Mouse (Mus musculus): ENCODE results near the gene Pcid2. TPM values are rescaled to one million over a fixed set of nuclear protein-coding genes. Genes with fewer than 3 reads are reported as not detected.
A peak's percentile ranks its signal among the peaks of the same experiment; 100 is the strongest.

Pcid2 gene
- 55.7 and 57.4 TPM in 2 replicates for polyA plus RNA-seq (2014; fragmentation: Nextera tagmentation; extraction: Ambion mirVana)

DNA sequence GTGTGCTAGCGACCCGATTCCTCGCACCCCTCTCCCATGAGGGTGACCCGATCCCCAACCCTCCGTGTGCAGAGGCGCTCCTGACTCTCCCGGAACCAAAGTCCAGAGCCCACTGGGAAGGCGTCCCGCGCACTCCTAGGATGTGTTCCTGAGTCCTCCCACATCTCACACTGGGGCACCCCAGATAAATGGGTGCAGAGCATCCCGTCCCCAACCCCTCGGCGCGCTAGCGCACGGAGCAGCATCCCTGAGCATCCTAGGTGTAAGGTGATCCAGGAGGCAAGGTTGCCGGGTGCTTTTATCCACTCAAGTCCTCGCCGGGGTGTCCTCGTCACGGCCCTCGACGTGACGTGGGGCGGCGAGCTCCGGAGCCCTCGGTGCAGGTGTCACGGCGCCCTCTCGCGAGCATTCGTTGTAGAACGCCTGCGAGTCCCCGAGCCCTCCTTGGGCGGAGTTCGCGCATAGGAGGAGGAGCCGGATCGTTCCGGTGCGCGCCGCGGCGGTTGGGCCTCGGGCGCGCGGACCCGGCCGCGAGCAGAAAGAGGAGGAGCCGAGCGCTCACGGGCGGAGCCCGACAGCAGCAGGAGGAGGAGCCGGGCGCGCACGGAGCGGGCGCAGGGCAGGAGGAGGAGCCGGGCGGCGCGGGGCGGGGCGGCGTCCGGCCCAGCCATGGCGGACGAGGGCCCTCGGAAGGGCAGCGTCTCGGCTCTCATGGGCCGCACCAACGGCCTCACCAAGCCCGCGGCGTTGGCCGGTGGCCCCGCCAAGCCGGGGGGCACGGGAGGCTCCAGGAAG is at the start of gene Pcid2, which contains the start of gene Cul4a:
Gene Pcid2, minus strand, starts transcription at position 373 of the 795 bp plus-strand sequence.
Gene Cul4a, plus strand, starts transcription at position 535 of the 795 bp plus-strand sequence.
- ATAC-seq (ENCODE audit: insufficient number of reproducible peaks, low FRiP score, low TSS enrichment, low read depth) (peak; percentile 97), DNase-seq (ENCODE audit: low spot score) (peak; percentile 99)
- under 1% methylated on average over 76 of the region's 87 CpGs for WGBS
- Histone ChIP-seq H3K4me1 (ENCODE audit: control insufficient read depth, insufficient read depth, low read length) (peaks cover 10% of the 10 kb centered on the region), H3K4me2 (ENCODE audit: low read depth, severe bottlenecking) (peak within 1 kb of the TSS; percentile 90), H3K9ac (ENCODE audit: low read length) (peak within 1 kb of the TSS; percentile 92), H3K27ac (replicated peaks; ENCODE audit: low read depth, low read length) (peak within 1 kb of the TSS; percentile 53), H3K9me3 (ENCODE audit: control insufficient read depth, low read length) (no peaks in the 10 kb centered on the region), H3K36me3 (ENCODE audit: control insufficient read depth, insufficient read depth, low read length) (peaks cover 4% of the 10 kb centered on the region; the same call in 1 of the 2 replicates), H3K4me3 (ENCODE audit: low read depth, low read length) (peak within 1 kb of the TSS; percentile 99), H3K27me3 (ENCODE audit: control insufficient read depth, insufficient read depth, low read length) (no peaks in the 10 kb centered on the region)

DNA sequence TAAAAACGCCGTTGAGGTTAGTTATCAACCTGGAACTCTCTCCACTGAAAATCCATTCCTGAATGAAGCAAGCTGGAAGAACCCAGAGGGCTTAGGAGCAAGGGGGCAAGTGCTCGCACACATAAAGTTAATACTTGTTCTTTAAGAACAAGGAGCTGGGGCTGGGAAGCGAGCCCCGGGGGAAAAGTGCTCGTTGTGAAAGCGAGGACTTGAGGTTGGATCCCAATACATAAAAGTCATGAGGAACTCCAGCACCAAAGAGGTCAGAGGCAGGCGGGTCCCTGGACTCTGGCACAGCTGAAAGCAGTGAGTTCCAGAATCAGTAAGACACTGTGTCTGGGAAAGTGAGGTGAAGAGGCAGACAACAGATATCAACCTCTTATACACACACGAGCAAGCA is 48.8 kb upstream of the Pcid2 start:
- H3K36me3 ChIP-seq (ENCODE audit: control insufficient read depth, insufficient read depth, low read length), result peaks cover 2% of the 10 kb centered on the region; the same call in 1 of the 2 replicates
- H3K4me3 ChIP-seq (ENCODE audit: low read depth, low read length), result no peak overlapping the region
- no peak overlapping the region for H3K4me2 ChIP-seq (ENCODE audit: low read depth, severe bottlenecking)
- no peak overlapping the region for H3K9ac ChIP-seq (ENCODE audit: low read length)
- no peaks in the 10 kb centered on the region for H3K27me3 ChIP-seq (ENCODE audit: control insufficient read depth, insufficient read depth, low read length)
- 79% methylated on average over 9 of the region's 9 CpGs for WGBS
- DNase-seq (ENCODE audit: low spot score) (no peak), ATAC-seq (ENCODE audit: insufficient number of reproducible peaks, low FRiP score, low TSS enrichment, low read depth) (no peak)
- no peaks in the 10 kb centered on the region for H3K9me3 ChIP-seq (ENCODE audit: control insufficient read depth, low read length)
- no peak overlapping the region for H3K27ac ChIP-seq (replicated peaks; ENCODE audit: low read depth, low read length)
- no peaks in the 10 kb centered on the region for H3K4me1 ChIP-seq (ENCODE audit: control insufficient read depth, insufficient read depth, low read length)

DNA sequence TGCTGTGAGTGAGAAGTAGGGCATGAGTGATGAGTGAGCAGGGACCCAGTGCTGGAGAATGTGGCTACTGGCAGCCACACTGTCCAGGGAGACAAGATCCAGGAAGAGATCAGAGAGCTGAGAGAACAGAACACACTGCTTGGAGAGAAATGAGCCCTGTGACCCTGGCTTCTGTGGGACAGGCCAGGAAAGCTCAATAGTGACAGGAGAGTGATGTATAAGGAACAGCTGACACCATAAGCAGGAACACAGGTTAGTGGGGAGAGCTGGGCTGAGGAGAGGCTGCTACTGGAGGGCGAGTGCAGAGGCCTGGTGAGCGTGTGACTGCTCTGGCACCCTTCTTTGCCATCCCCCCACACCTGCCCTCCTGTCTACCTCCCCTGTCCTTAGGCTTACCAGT is 45.7 kb upstream of the Pcid2 start:
- DNase-seq (ENCODE audit: low spot score), result no peak
- 78% methylated on average over 2 of the region's 2 CpGs for WGBS
- Histone ChIP-seq H3K4me1 (ENCODE audit: control insufficient read depth, insufficient read depth, low read length) (no peaks in the 10 kb centered on the region), H3K36me3 (ENCODE audit: control insufficient read depth, insufficient read depth, low read length) (peaks cover 7% of the 10 kb centered on the region; the same call in 1 of the 2 replicates), H3K9ac (ENCODE audit: low read length) (no peak overlapping the region), H3K4me3 (ENCODE audit: low read depth, low read length) (no peak overlapping the region), H3K9me3 (ENCODE audit: control insufficient read depth, low read length) (no peaks in the 10 kb centered on the region), H3K27me3 (ENCODE audit: control insufficient read depth, insufficient read depth, low read length) (no peaks in the 10 kb centered on the region), H3K27ac (replicated peaks; ENCODE audit: low read depth, low read length) (no peak overlapping the region), H3K4me2 (ENCODE audit: low read depth, severe bottlenecking) (no peak overlapping the region)
- no peak for ATAC-seq (ENCODE audit: insufficient number of reproducible peaks, low FRiP score, low TSS enrichment, low read depth)

DNA sequence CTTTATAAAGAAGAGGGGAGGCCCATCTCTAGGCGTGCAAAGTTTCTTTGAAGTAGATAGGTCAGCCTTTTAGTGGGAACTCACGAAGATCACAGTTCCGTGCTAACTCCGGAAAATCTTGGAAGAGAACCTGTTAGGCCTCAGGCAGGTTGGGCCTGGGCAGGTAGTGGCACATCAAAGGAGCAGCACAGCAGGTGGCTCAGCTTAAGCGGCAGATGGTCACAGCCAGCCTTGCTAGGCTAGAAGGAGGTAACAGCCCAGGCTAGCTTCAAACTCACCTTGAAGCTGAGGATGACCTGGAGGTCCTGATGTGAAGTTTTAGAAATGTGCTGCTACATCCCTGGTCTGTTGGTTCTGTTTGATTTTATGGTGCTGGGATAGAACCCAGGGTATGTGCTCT is 44.6 kb upstream of the Pcid2 start:
- peaks cover 12% of the 10 kb centered on the region; the same call in 1 of the 2 replicates for H3K36me3 ChIP-seq (ENCODE audit: control insufficient read depth, insufficient read depth, low read length)
- DNase-seq (ENCODE audit: low spot score), result no peak

DNA sequence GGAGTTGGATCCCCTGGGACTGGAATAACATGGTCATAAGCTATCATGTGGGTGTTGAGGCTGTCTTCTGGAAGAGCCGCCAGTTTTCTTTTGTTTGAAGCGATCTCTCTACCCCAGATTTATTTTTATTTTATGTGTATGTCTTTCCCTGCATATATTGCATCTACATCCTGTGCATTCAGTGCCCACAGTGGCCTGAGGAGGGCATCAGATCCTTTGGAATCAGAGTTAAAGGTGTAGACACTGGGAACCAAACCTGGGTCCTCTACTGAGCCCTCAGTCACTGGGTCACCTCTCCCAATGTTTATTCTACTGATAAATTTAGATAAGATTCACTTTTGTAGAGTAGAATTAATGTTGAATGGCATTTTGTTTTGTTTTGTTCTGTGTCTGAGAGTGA is 44.0 kb upstream of the Pcid2 start:
- Histone ChIP-seq H3K9ac (ENCODE audit: low read length) (no peak overlapping the region), H3K9me3 (ENCODE audit: control insufficient read depth, low read length) (no peaks in the 10 kb centered on the region), H3K27ac (replicated peaks; ENCODE audit: low read depth, low read length) (no peak overlapping the region), H3K36me3 (ENCODE audit: control insufficient read depth, insufficient read depth, low read length) (peaks cover 15% of the 10 kb centered on the region; the same call in 1 of the 2 replicates), H3K4me3 (ENCODE audit: low read depth, low read length) (no peak overlapping the region), H3K4me2 (ENCODE audit: low read depth, severe bottlenecking) (no peak overlapping the region), H3K4me1 (ENCODE audit: control insufficient read depth, insufficient read depth, low read length) (no peaks in the 10 kb centered on the region), H3K27me3 (ENCODE audit: control insufficient read depth, insufficient read depth, low read length) (no peaks in the 10 kb centered on the region)
- DNase-seq (ENCODE audit: low spot score) (no peak), ATAC-seq (ENCODE audit: insufficient number of reproducible peaks, low FRiP score, low TSS enrichment, low read depth) (no peak)
- WGBS, result 91% methylated on average over 2 of the region's 2 CpGs

More for the DNA sequence above, 44.6 kb upstream of the Pcid2 start:
- H3K4me1 ChIP-seq (ENCODE audit: control insufficient read depth, insufficient read depth, low read length), result no peaks in the 10 kb centered on the region
- ATAC-seq (ENCODE audit: insufficient number of reproducible peaks, low FRiP score, low TSS enrichment, low read depth), result no peak
- no peak overlapping the region for H3K27ac ChIP-seq (replicated peaks; ENCODE audit: low read depth, low read length)
- no peak overlapping the region for H3K9ac ChIP-seq (ENCODE audit: low read length)
- H3K27me3 ChIP-seq (ENCODE audit: control insufficient read depth, insufficient read depth, low read length), result no peaks in the 10 kb centered on the region
- H3K4me2 ChIP-seq (ENCODE audit: low read depth, severe bottlenecking), result no peak overlapping the region
- no peaks in the 10 kb centered on the region for H3K9me3 ChIP-seq (ENCODE audit: control insufficient read depth, low read length)
- WGBS, result 46% methylated on average over 5 of the region's 5 CpGs
- no peak overlapping the region for H3K4me3 ChIP-seq (ENCODE audit: low read depth, low read length)

DNA sequence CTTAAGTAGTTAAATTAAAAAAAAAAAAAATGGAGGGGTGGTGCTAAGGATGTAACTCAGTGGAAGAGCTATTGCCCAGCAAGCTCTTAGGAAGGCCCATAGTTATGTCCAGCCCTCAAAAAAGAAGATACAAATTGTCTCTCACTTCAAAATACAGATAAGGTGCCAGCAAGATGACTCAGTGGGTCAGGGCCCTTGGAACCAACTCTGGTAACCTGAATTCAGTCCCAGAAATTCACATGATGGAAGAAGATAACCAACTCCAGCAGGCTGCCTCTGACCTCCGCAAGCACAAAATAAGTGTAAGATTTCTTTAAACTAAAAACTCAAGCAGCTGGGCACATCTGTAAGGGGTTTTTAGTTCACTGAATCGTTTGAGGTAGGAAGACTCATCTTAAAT is 43.2 kb upstream of the Pcid2 start:
- Histone ChIP-seq H3K9ac (ENCODE audit: low read length) (no peak overlapping the region), H3K27ac (replicated peaks; ENCODE audit: low read depth, low read length) (no peak overlapping the region), H3K4me2 (ENCODE audit: low read depth, severe bottlenecking) (no peak overlapping the region), H3K36me3 (ENCODE audit: control insufficient read depth, insufficient read depth, low read length) (peaks cover 19% of the 10 kb centered on the region; the same call in 1 of the 2 replicates), H3K4me3 (ENCODE audit: low read depth, low read length) (no peak overlapping the region), H3K9me3 (ENCODE audit: control insufficient read depth, low read length) (no peaks in the 10 kb centered on the region), H3K4me1 (ENCODE audit: control insufficient read depth, insufficient read depth, low read length) (no peaks in the 10 kb centered on the region), H3K27me3 (ENCODE audit: control insufficient read depth, insufficient read depth, low read length) (no peaks in the 10 kb centered on the region)
- ATAC-seq (ENCODE audit: insufficient number of reproducible peaks, low FRiP score, low TSS enrichment, low read depth), result no peak
- no peak for DNase-seq (ENCODE audit: low spot score)
- WGBS, result 78% methylated on average over 2 of the region's 2 CpGs

DNA sequence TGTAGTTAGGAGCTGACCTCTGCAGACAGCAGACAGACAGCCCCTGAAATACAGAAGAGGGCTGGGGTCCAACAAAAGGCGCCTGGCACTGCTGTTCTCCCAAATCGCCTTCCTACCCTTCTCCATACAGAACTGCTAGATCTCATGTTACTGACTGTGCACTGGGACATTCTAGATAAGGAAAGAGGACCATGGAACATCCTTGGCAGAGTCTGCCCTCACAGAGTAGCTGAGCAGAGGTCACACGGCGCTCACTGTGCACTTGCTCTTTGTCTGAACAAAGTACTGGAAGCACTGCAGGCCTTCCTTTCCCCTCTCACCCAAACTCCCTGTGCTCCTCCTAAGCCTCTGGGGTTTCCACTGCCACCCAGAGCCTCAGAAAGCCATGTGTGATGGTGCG is 36.4 kb upstream of the Pcid2 start:
- no peaks in the 10 kb centered on the region for H3K27me3 ChIP-seq (ENCODE audit: control insufficient read depth, insufficient read depth, low read length)
- WGBS, result 90% methylated on average over 5 of the region's 5 CpGs
- H3K36me3 ChIP-seq (ENCODE audit: control insufficient read depth, insufficient read depth, low read length), result peaks cover 43% of the 10 kb centered on the region
- ATAC-seq (ENCODE audit: insufficient number of reproducible peaks, low FRiP score, low TSS enrichment, low read depth) (no peak), DNase-seq (ENCODE audit: low spot score) (no peak)
- H3K9me3 ChIP-seq (ENCODE audit: control insufficient read depth, low read length), result no peaks in the 10 kb centered on the region
- H3K9ac ChIP-seq (ENCODE audit: low read length), result no peak overlapping the region
- no peak overlapping the region for H3K4me3 ChIP-seq (ENCODE audit: low read depth, low read length)
- no peak overlapping the region for H3K4me2 ChIP-seq (ENCODE audit: low read depth, severe bottlenecking)
- no peak overlapping the region for H3K27ac ChIP-seq (replicated peaks; ENCODE audit: low read depth, low read length)
- no peaks in the 10 kb centered on the region for H3K4me1 ChIP-seq (ENCODE audit: control insufficient read depth, insufficient read depth, low read length)

DNA sequence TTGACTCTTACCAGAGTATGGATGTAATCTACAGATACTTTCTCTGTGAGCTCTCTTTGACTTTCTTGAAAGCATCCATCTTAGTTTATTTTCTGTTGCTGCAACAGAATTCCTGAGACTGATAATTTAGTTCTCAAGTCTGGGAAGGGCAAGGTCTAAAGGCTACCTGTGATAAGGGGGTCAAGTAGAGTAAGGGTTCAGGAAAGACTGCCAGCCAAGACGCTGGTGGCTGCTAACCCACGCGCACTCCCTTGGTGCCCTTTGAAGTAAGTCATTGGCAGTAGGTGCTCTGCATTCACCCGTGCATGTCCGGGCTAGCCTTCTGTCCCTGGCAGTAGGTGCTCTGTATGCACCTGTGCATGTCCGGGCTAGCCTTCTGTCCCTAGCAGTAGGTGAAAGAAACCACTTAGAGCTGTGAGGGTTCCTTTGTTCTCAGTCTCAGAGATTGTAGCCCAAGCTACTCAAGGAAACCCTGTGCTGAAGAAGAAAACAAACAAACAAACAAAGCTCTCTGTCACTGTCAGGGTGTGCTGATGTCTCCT is 34.5 kb upstream of the Pcid2 start:
- peaks cover 40% of the 10 kb centered on the region for H3K36me3 ChIP-seq (ENCODE audit: control insufficient read depth, insufficient read depth, low read length)
- no peak overlapping the region for H3K9ac ChIP-seq (ENCODE audit: low read length)
- no peak for DNase-seq (ENCODE audit: low spot score)
- H3K4me3 ChIP-seq (ENCODE audit: low read depth, low read length), result no peak overlapping the region
- no peaks in the 10 kb centered on the region for H3K9me3 ChIP-seq (ENCODE audit: control insufficient read depth, low read length)
- H3K27ac ChIP-seq (replicated peaks; ENCODE audit: low read depth, low read length), result no peak overlapping the region
- WGBS, result 96% methylated on average over 6 of the region's 6 CpGs
- no peaks in the 10 kb centered on the region for H3K4me1 ChIP-seq (ENCODE audit: control insufficient read depth, insufficient read depth, low read length)
- no peak overlapping the region for H3K4me2 ChIP-seq (ENCODE audit: low read depth, severe bottlenecking)
- no peak for ATAC-seq (ENCODE audit: insufficient number of reproducible peaks, low FRiP score, low TSS enrichment, low read depth)
- no peaks in the 10 kb centered on the region for H3K27me3 ChIP-seq (ENCODE audit: control insufficient read depth, insufficient read depth, low read length)
